Mouse (Mus musculus): Measurements from ENCODE around the gene Gpr146.
"Not testable (repeated sequence)": the region's sequence is repeated elsewhere in the genome, so short reads cannot be mapped to it uniquely, and the experiment has no call there.

The Gpr146 gene

DNA sequence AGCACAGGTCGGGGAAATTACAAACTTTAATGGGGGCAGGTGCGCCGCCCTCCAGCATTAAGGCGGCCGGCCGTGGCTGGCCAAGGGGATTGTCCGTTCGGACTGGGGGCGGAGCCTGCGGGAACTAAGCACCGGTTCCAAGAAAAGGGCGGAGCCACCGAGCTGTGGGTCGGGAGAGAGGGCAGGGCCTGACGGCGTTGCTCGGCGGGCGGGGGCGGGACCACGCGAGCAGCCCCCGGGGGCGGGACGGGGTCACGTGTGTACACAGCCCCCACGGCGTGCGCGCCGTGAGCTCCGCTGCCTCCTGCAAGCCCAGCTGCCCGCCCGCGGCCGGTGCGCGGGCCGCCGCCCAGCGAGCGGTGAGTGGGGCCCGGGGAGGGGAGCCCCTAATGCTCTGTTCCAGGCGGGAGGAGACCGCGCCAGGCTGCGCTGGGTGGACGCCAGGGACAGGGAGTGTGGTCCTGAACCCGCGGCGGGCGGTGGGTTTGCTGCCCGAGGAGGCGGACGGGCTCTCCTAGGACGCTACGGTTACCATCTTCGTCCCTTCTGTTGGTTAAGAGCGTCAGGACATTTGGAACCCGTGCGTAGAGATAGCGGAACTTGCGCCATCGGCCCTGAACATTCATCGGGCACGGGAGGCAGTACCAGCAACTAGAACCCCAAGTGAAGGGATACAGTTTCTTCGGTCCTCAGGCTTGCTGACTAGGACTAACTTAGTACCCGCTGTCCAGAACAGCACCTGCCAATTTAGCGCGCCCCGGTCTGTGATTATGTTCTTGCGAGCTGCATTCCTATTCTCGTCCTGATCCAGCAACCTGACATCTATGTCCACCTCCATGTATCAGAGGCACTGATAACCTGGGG is 3.1 kb downstream of the Gpr146 start:
- in situ Hi-C loops (cut with MboI, MseI) = no loop called here

DNA sequence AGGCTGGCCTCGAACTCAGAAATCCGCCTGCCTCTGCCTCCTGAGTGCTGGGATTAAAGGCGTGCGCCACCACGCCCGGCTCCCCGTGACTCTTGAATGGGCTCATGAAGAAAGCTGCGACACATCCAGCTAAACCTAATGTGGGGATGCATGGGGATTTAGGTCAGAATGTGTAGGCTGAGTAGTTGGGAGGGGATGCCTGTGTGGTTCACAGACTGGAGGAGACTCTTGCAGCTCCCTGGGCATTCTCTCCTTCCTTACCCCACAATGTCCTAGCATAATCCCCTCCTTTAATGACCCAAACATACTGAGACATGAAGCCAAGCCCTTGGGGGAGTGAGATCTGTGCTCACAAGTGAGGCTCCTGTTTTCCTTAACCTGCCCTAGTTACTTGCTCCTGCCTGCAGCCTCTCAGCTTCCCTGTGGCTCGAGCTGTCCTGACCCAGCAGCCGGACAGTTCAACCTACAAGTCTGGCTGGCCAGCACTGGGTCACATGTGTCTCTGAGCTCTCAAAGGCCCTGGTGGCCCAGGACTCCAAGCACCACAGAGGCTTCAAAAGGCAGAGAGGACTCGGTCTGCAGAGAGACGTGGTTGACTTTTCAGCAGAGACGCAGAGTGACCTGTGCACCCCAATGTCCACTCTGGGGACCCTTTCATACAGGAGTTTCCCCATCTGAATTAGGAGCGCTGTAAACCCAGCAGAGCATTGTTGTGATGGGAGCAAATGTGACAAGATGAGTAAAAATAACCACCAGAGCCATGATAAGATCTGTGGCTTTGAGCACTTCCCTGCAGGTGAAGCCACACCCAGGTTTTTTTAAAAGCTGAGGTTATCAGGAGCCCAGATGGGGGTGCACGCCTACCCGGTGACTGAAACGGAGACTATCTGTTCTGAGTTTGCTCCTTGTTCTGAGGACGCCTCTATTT is 4.4 kb downstream of the Gpr146 start:
- in situ Hi-C loops (cut with MboI, MseI) = no loop called here

DNA sequence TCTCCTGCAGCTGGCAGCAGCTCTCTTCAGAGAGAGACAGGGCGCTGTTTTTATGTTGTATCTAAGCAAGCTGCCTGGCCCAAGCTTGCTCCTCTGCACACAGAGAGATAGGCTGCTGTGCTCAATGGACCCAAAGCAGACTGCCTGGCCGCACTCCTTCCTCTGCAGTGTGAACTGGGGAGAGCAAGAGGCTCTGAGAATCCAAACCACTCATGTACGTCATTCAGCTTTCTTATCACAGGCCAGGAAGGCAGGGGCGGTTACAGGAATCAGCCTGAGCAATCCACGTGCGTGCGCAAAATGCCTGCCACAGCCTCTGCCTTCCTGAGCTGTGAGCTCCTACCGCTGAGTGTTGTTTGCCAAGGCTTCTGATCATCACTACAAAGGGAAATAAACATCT is 5.3 kb downstream of the Gpr146 start:
- in situ Hi-C loops (cut with MboI, MseI) = no loop called here

GRCm38 (mm10) chr5:139383234-139383633 is 5.7 kb downstream of the Gpr146 start:
- in situ Hi-C loops (cut with MboI, MseI) = no loop called here

DNA sequence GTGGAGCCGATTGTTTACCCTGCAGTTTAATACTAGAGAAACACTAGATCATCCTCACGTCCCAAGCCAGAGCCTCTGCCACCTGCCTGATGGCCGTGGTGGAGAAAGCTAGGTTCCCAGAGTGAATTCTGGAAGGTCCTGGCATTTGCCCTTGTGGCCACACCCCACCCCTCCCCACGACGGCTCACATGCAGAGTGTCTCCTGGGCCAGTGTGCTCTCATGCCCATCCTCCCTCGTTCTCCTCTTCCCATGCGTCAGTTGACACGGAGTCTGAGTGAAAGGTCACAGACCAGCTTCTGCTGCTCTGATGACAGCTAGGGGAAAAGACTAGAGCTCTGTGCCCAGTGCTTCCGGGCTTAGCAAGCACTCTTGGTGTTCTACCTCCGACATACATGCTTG is 7.0 kb downstream of the Gpr146 start:
- in situ Hi-C loops (cut with MboI, MseI) = no loop called here

- in situ Hi-C loops (cut with MboI, MseI) = loop anchor here (5.0 kb wide), 1 partner anchor 1261 kb away; the partner anchor contains the start of gene Ttyh3
Measured at GRCm38 (mm10) chr5:139386047-139386446, 8.6 kb downstream of the Gpr146 start.

- in situ Hi-C loops (cut with MboI, MseI) = loop anchor here (5.0 kb wide), 1 partner anchor 1260 kb away; the partner anchor contains the start of gene Ttyh3
Measured at GRCm38 (mm10) chr5:139387329-139388194, 10.1 kb downstream of the Gpr146 start.

DNA sequence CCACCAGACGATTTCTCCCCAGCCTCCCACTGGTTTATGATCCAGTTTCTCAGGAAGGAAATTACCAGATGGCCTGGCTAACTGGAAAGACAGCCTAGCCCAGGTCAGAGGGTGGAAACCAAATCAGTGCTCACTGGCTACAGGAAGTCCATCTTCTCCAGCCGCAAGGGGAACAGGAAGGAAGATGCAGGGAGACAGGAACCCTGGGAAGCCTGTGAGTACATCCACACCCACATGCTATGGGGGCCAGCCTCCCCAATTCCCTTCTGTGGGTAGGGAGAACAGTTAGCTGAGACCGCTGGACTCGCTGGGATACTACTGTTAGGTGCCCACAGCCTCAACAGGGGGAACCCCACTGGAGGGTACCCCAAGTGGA is 10.7 kb downstream of the Gpr146 start:
- in situ Hi-C loops (cut with MboI, MseI) = loop anchor here (5.0 kb wide), 1 partner anchor 1259 kb away; the partner anchor contains the start of gene Ttyh3

- in situ Hi-C loops (cut with MboI, MseI) = loop anchor here (5.0 kb wide), 1 partner anchor 1258 kb away; the partner anchor contains the start of gene Ttyh3
Measured at GRCm38 (mm10) chr5:139388694-139389675, 11.5 kb downstream of the Gpr146 start.

DNA sequence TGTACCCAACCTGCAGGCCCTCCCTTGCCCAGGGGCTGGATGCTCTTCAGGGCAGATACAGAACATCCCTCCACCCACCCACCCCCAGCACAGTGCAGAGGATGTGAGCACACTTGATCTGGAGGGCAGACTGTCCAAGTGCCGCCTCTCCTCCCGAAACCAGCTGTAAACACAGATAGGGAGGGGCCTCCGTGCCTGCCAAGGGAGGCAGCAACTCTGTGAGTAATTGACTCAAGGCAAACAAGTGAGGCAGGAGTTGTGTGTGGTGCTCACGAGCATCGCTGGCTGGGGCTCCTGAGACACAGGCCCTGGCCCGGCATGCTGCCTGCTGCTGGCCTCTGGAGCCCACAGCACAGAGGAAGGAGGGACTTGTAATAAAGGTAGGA is 12.2 kb downstream of the Gpr146 start:
- in situ Hi-C loops (cut with MboI, MseI) = loop anchor here (5.0 kb wide), 1 partner anchor 1258 kb away; the partner anchor contains the start of gene Ttyh3

DNA sequence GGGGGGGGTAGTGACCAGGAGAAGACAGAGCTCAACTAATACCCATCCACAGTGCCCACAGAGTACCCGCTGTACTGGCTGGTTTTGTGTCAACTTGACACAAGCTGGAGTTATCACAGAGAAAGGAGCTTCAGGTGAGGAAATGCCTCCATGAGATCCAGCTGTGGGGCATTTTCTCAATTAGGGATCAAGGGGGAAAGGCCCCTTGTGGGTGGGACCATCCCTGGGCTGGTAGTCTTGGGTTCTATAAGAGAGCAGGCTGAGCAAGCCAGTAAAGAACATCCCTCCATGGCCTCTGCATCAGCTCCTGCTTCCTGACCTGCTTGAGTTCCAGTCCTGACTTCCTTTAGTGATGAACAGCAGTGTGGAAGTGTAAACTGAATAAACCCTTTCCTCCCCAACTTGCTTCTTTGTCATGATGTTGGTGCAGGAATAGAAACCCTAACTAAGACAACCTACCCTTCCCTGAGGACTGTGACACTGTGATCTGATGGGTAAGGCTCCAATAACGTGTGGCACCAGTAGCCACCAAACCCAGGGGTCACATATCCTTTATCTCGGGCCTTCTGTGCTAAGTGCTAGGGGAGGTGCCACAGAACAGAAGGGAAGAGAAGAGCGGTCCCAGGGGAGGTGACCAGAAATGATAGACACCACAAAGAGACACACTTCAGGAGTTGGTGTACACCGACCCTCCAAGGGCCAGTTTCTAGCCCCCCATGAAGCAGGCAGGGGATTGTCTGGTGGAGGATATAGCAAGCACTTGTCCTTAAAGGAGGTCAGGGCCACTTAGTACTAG is 13.0 kb downstream of the Gpr146 start:
- in situ Hi-C loops (cut with MboI, MseI) = not testable (repeated sequence)

DNA sequence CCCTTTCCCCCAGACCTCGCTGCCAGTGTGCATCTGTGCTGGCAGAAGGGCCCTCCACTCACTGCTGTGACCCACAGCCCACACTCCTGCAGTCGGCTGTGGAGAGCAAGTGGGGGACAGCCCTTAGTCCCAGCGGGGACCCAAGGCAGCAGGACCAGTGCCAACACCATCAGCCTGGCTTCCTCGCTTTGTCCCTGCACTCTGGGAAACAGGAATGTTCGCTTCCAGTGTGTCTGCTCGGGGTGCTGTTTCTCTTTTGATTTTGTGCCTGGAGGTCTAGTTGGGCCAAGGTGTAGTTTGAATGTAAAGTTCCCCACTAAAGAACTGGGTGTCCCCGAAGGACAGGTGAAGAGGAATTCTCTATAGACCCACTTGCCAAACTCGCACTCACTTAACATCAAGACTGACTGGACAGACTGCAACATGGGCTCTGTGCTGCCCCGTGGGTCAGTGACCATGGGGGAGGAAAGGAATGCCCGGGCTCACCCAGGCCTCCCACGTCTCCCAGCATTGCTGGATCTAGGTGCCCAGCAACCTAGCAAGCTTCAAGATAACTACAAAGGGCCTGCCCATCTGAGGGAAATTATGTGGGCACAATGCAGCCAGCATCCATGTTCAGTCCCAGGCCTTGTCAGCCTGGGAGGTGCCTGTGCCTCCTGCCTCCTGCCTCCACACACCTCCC is 14.0 kb downstream of the Gpr146 start:
- in situ Hi-C loops (cut with MboI, MseI) = no loop called here

GRCm38 (mm10) chr5:139392219-139393196 is 15.0 kb downstream of the Gpr146 start:
- in situ Hi-C loops (cut with MboI, MseI) = no loop called here

GRCm38 (mm10) chr5:139393197-139393588 is 15.7 kb downstream of the Gpr146 start:
- in situ Hi-C loops (cut with MboI, MseI) = no loop called here

DNA sequence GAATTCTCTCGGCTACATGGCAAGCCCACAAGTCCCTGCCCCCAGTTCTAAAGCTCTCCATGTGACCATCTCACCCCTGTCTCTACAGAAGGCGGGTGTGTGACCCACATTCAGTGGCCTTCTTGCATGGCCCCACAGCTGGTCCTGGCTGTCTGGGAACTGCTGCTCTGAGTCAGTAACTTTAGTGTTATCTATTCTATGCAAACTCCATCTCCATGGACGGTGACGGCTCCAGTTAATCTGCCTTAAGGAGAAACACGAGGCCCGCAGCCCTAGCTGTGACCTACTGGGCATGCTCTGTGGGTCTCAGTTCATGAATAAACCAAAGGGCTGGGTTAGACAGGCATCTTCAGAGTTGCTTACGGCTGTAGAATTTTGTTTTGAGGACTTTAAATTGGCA is 16.9 kb downstream of the Gpr146 start:
- in situ Hi-C loops (cut with MboI, MseI) = no loop called here

GRCm38 (mm10) chr5:139395528-139395927 is 18.0 kb downstream of the Gpr146 start:
- in situ Hi-C loops (cut with MboI, MseI) = no loop called here

DNA sequence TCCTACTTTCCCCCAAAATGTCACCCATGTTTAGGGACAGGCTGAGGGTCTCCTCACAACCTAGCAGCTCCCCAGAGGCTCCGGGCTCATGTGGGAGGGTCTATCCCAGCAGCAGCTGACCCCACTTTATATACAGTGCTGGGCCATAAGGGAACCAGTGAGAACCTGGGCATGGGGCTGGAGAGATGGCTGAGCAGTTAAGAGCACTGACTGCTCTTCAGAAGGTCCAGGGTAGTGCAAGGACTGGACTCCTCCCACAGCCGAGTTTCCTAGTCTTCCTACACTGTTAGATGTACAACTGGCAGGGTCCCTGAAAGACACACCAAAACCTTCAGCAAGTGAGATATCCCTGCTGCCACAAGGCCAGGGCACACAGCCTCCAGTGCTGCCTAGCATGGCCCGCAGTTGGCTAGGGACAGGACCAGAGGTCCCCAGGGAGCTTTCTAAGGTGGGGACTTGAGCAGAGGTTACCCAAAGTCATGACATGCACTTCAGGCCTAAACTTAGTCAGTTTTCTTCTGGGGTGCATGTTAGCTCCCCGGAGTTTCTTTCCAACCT is 19.9 kb downstream of the Gpr146 start:
- in situ Hi-C loops (cut with MboI, MseI) = no loop called here

All from regulatory T cell (primary cell).